Mouse (Mus musculus): ENCODE data around the gene C1s2. TPM values are rescaled to one million over a fixed set of nuclear protein-coding genes. Genes with fewer than 3 reads are reported as not detected.
"Not testable (repeated sequence)": the region's sequence is repeated elsewhere in the genome, so short reads cannot be mapped to it uniquely, and the experiment has no call there.

The C1s2 gene
- polyA plus RNA-seq, 1 experiment from 2014 or later: 0.10 TPM

GRCm38 (mm10) chr6:124602031-124602430 lies 33.9 kb downstream of the C1s2 start:
- Histone ChIP-seq H3K9ac (ENCODE audit: low read length) (no peak overlapping the region), H3K27me3 (replicated peaks; ENCODE audit: control insufficient read depth, insufficient read depth, low read length) (no peaks in the 10 kb centered on the region), H3K9me3 (replicated peaks; ENCODE audit: control insufficient read depth, low read length) (no peaks in the 10 kb centered on the region), H3K4me1 (ENCODE audit: control insufficient read depth, insufficient read depth, low read length) (no peaks in the 10 kb centered on the region), H3K4me3 (ENCODE audit: low read depth, low read length) (no peak overlapping the region), H3K4me2 (ENCODE audit: low read length) (no peak overlapping the region), H3K36me3 (ENCODE audit: control insufficient read depth, insufficient read depth, low read length) (no peaks in the 10 kb centered on the region), H3K27ac (ENCODE audit: low read depth, low read length) (no peak overlapping the region)
- WGBS: 95% methylated on average over 4 of the region's 4 CpGs
- DNase-seq (ENCODE audit: low spot score) (no peak), ATAC-seq (no peak)

GRCm38 (mm10) chr6:124593121-124593520 lies 42.8 kb downstream of the C1s2 start:
- H3K36me3 ChIP-seq (ENCODE audit: control insufficient read depth, insufficient read depth, low read length): no peaks in the 10 kb centered on the region
- no peak overlapping the region for H3K9ac ChIP-seq (ENCODE audit: low read length)
- DNase-seq (ENCODE audit: low spot score) (no peak), ATAC-seq (no peak)
- H3K9me3 ChIP-seq (replicated peaks; ENCODE audit: control insufficient read depth, low read length): no peaks in the 10 kb centered on the region
- H3K4me3 ChIP-seq (ENCODE audit: low read depth, low read length): no peak overlapping the region
- no peak overlapping the region for H3K27ac ChIP-seq (ENCODE audit: low read depth, low read length)
- 75% methylated on average over 8 of the region's 8 CpGs for WGBS
- no peak overlapping the region for H3K4me2 ChIP-seq (ENCODE audit: low read length)
- H3K27me3 ChIP-seq (replicated peaks; ENCODE audit: control insufficient read depth, insufficient read depth, low read length): no peaks in the 10 kb centered on the region
- H3K4me1 ChIP-seq (ENCODE audit: control insufficient read depth, insufficient read depth, low read length): no peaks in the 10 kb centered on the region

GRCm38 (mm10) chr6:124592186-124592700 lies 43.6 kb downstream of the C1s2 start:
- no peak overlapping the region for H3K4me3 ChIP-seq (ENCODE audit: low read depth, low read length)
- no peak overlapping the region for H3K27ac ChIP-seq (ENCODE audit: low read depth, low read length)
- H3K9me3 ChIP-seq (replicated peaks; ENCODE audit: control insufficient read depth, low read length): no peaks in the 10 kb centered on the region
- no peaks in the 10 kb centered on the region for H3K36me3 ChIP-seq (ENCODE audit: control insufficient read depth, insufficient read depth, low read length)
- ATAC-seq (no peak), DNase-seq (ENCODE audit: low spot score) (no peak)
- H3K4me1 ChIP-seq (ENCODE audit: control insufficient read depth, insufficient read depth, low read length): no peaks in the 10 kb centered on the region
- no peak overlapping the region for H3K9ac ChIP-seq (ENCODE audit: low read length)
- no peak overlapping the region for H3K4me2 ChIP-seq (ENCODE audit: low read length)
- no peaks in the 10 kb centered on the region for H3K27me3 ChIP-seq (replicated peaks; ENCODE audit: control insufficient read depth, insufficient read depth, low read length)
- WGBS: 84% methylated on average over 4 of the region's 4 CpGs

- Histone ChIP-seq H3K4me2 (ENCODE audit: low read length) (no peak overlapping the region), H3K27ac (ENCODE audit: low read depth, low read length) (no peak overlapping the region), H3K9ac (ENCODE audit: low read length) (no peak overlapping the region), H3K4me1 (ENCODE audit: control insufficient read depth, insufficient read depth, low read length) (no peaks in the 10 kb centered on the region), H3K9me3 (replicated peaks; ENCODE audit: control insufficient read depth, low read length) (no peaks in the 10 kb centered on the region), H3K36me3 (ENCODE audit: control insufficient read depth, insufficient read depth, low read length) (no peaks in the 10 kb centered on the region), H3K27me3 (replicated peaks; ENCODE audit: control insufficient read depth, insufficient read depth, low read length) (no peaks in the 10 kb centered on the region), H3K4me3 (ENCODE audit: low read depth, low read length) (no peak overlapping the region)
- DNase-seq (ENCODE audit: low spot score): no peak
- no peak for ATAC-seq
Measured at GRCm38 (mm10) chr6:124588771-124589170, 47.1 kb downstream of the C1s2 start.

GRCm38 (mm10) chr6:124586266-124586665 lies 49.6 kb downstream of the C1s2 start:
- 69% methylated on average over 4 of the region's 4 CpGs for WGBS
- Histone ChIP-seq H3K27ac (ENCODE audit: low read depth, low read length) (no peak overlapping the region), H3K36me3 (ENCODE audit: control insufficient read depth, insufficient read depth, low read length) (no peaks in the 10 kb centered on the region), H3K4me2 (ENCODE audit: low read length) (no peak overlapping the region), H3K27me3 (replicated peaks; ENCODE audit: control insufficient read depth, insufficient read depth, low read length) (no peaks in the 10 kb centered on the region), H3K9me3 (replicated peaks; ENCODE audit: control insufficient read depth, low read length) (no peaks in the 10 kb centered on the region), H3K4me3 (ENCODE audit: low read depth, low read length) (no peak overlapping the region), H3K9ac (ENCODE audit: low read length) (no peak overlapping the region), H3K4me1 (ENCODE audit: control insufficient read depth, insufficient read depth, low read length) (no peaks in the 10 kb centered on the region)
- DNase-seq (ENCODE audit: low spot score) (no peak), ATAC-seq (no peak)

- no peaks in the 10 kb centered on the region for H3K4me1 ChIP-seq (ENCODE audit: control insufficient read depth, insufficient read depth, low read length)
- no peaks in the 10 kb centered on the region for H3K9me3 ChIP-seq (replicated peaks; ENCODE audit: control insufficient read depth, low read length)
- no peak overlapping the region for H3K27ac ChIP-seq (ENCODE audit: low read depth, low read length)
- no peaks in the 10 kb centered on the region for H3K27me3 ChIP-seq (replicated peaks; ENCODE audit: control insufficient read depth, insufficient read depth, low read length)
- H3K4me3 ChIP-seq (ENCODE audit: low read depth, low read length): no peak overlapping the region
- H3K4me2 ChIP-seq (ENCODE audit: low read length): no peak overlapping the region
- WGBS: 81% methylated on average over 3 of the region's 3 CpGs
- DNase-seq (ENCODE audit: low spot score): no peak
- H3K36me3 ChIP-seq (ENCODE audit: control insufficient read depth, insufficient read depth, low read length): no peaks in the 10 kb centered on the region
- H3K9ac ChIP-seq (ENCODE audit: low read length): no peak overlapping the region
- ATAC-seq: no peak
Measured at GRCm38 (mm10) chr6:124585761-124586160, 50.1 kb downstream of the C1s2 start.

- H3K9me3 ChIP-seq (replicated peaks; ENCODE audit: control insufficient read depth, low read length): no peaks in the 10 kb centered on the region
- ATAC-seq (no peak), DNase-seq (ENCODE audit: low spot score) (no peak)
- H3K36me3 ChIP-seq (ENCODE audit: control insufficient read depth, insufficient read depth, low read length): no peaks in the 10 kb centered on the region
- H3K4me1 ChIP-seq (ENCODE audit: control insufficient read depth, insufficient read depth, low read length): no peaks in the 10 kb centered on the region
- WGBS: 82% methylated on average over 3 of the region's 3 CpGs
- no peak overlapping the region for H3K4me2 ChIP-seq (ENCODE audit: low read length)
- H3K27me3 ChIP-seq (replicated peaks; ENCODE audit: control insufficient read depth, insufficient read depth, low read length): no peaks in the 10 kb centered on the region
- H3K4me3 ChIP-seq (ENCODE audit: low read depth, low read length): no peak overlapping the region
- no peak overlapping the region for H3K27ac ChIP-seq (ENCODE audit: low read depth, low read length)
- no peak overlapping the region for H3K9ac ChIP-seq (ENCODE audit: low read length)
Measured at GRCm38 (mm10) chr6:124584935-124585334, 51.0 kb downstream of the C1s2 start.

GRCm38 (mm10) chr6:124582231-124582630 lies 53.7 kb downstream of the C1s2 start:
- H3K4me2 ChIP-seq (ENCODE audit: low read length): no peak overlapping the region
- WGBS: 92% methylated on average over 1 of the region's 1 CpGs
- H3K27ac ChIP-seq (ENCODE audit: low read depth, low read length): no peak overlapping the region
- ATAC-seq (no peak), DNase-seq (ENCODE audit: low spot score) (no peak)
- H3K36me3 ChIP-seq (ENCODE audit: control insufficient read depth, insufficient read depth, low read length): no peaks in the 10 kb centered on the region
- H3K4me1 ChIP-seq (ENCODE audit: control insufficient read depth, insufficient read depth, low read length): no peaks in the 10 kb centered on the region
- H3K9me3 ChIP-seq (replicated peaks; ENCODE audit: control insufficient read depth, low read length): no peaks in the 10 kb centered on the region
- no peak overlapping the region for H3K9ac ChIP-seq (ENCODE audit: low read length)
- no peaks in the 10 kb centered on the region for H3K27me3 ChIP-seq (replicated peaks; ENCODE audit: control insufficient read depth, insufficient read depth, low read length)
- H3K4me3 ChIP-seq (ENCODE audit: low read depth, low read length): no peak overlapping the region

- not testable (repeated sequence) for ATAC-seq; H3K36me3 ChIP-seq (ENCODE audit: control insufficient read depth, insufficient read depth, low read length); H3K9me3 ChIP-seq (replicated peaks; ENCODE audit: control insufficient read depth, low read length); H3K4me3 ChIP-seq (ENCODE audit: low read depth, low read length); H3K4me1 ChIP-seq (ENCODE audit: control insufficient read depth, insufficient read depth, low read length); H3K27me3 ChIP-seq (replicated peaks; ENCODE audit: control insufficient read depth, insufficient read depth, low read length); H3K27ac ChIP-seq (ENCODE audit: low read depth, low read length); H3K9ac ChIP-seq (ENCODE audit: low read length); DNase-seq (ENCODE audit: low spot score); H3K4me2 ChIP-seq (ENCODE audit: low read length)
- WGBS: 85% methylated on average over 6 of the region's 7 CpGs
Measured at GRCm38 (mm10) chr6:124580155-124580554, 55.7 kb downstream of the C1s2 start.
